Comparison of ENCODE assay signal across 21 mouse cellular contexts in the genomic region with DNA sequence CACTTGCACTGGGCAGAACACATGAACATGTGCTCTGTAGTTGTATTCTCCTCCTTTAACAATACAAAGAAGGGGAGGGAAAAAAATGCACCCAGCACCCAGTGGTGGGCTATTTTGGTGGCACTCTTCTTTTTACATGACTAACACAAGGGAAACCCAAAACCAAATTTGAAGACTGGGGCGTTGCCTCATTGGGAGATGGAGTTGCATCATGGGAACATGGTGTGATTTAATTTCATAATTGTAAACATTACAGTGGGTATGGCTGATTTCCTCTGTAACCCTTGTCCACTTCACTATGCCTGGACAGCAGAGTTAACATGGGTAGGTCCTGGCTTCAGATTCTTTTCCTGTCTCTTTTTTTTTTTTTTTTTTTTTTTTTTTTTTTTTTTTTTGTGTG.
DNase-seq lines count a peak whose midpoint lies in the region; TF ChIP-seq lines count a peak whose summit lies in the region.
"Had no signal": no experiment of that assay in that cellular context is flagged by ENCODE, and none has a peak within 500 bp of the region (broad histone marks: within the 10 kb centered on the region; RNA-seq: fewer than 3 reads in every experiment).

No protein-coding gene starts in this region.

- no peak overlapping the region for H3K4me3 ChIP-seq in CH12.LX (replicated peaks in 1 of 3; ENCODE audit: low read depth in 2 of 3, low read length in 2 of 3, poor library complexity in 1 of 3)
- no peak overlapping the region for H3K4me3 ChIP-seq in kidney, adult 2 months (ENCODE audit: insufficient read depth, low read depth, low read length)
- H3K4me3 ChIP-seq: embryonic facial prominence, embryonic 15.5 days; erythroblast, embryonic 14.5 days; forebrain, embryonic 10.5 days; gastrocnemius, adult 2 months; heart, embryonic 10.5 days; heart, embryonic 15.5 days; hindbrain, embryonic 13.5 days had no signal

- H3K36me3 ChIP-seq in CH12.LX (replicated peaks in 1 of 2; ENCODE audit: control insufficient read depth in 1 of 2, insufficient read depth in 1 of 2, low read length in 1 of 2), result no peaks in the 10 kb centered on the region
- H3K36me3 ChIP-seq in kidney, adult 2 months (ENCODE audit: control insufficient read depth, insufficient read depth, low read length), result no peaks in the 10 kb centered on the region
- H3K36me3 ChIP-seq: embryonic facial prominence, embryonic 15.5 days; forebrain, embryonic 10.5 days; heart, embryonic 10.5 days; heart, embryonic 15.5 days; hindbrain, embryonic 13.5 days had no signal

- peaks cover 2% of the 10 kb centered on the region for H3K27me3 ChIP-seq in CH12.LX (replicated peaks)
- H3K27me3 ChIP-seq in kidney, adult 2 months (replicated peaks; ENCODE audit: control insufficient read depth, insufficient read depth, low read length), result no peaks in the 10 kb centered on the region
- H3K27me3 ChIP-seq: embryonic facial prominence, embryonic 15.5 days; heart, embryonic 15.5 days had no signal

- TF ChIP-seq POLR2A in CH12.LX (IDR thresholded peaks at IDR 0.05; ENCODE audit: low read depth, low read length), result no peak
- no peak for TF ChIP-seq POLR2A in kidney, adult 2 months (IDR thresholded peaks at IDR 0.05; ENCODE audit: low read depth, low read length)

- 94% methylated on average over 1 of the region's 1 CpGs for WGBS in kidney, adult 2 months

- peak; percentile 17 for DNase-seq in adrenal gland, adult 2 months
- DNase-seq in adrenal gland, postnatal 25 days, result no peak
- DNase-seq in lung, adult 18-20 months, result peak; percentile 49 to 63
- no peak for DNase-seq in lung, postnatal 10 days
- peak; percentile 17 for DNase-seq in CH12.LX (ENCODE audit: extremely low read depth)
- peak; percentile 41 for DNase-seq in induced T-regulatory cell, adult 2 months (ENCODE audit: low read depth)
- no peak for DNase-seq in kidney, adult 2 months
- DNase-seq: adrenal gland, postnatal 36 days; B cell, adult 2 months; cerebellum, adult 2 months; cerebellum, postnatal 10 days; gastrocnemius, adult 2 months; gastrocnemius, postnatal 25 days; heart, adult 18-20 months; heart, postnatal 14 days had no signal

- H3K4me2 ChIP-seq in CH12.LX (ENCODE audit: insufficient read depth, low read depth, poor library complexity, severe bottlenecking), result no peak overlapping the region
- H3K4me2 ChIP-seq: hindbrain, embryonic 13.5 days had no signal

- H3K4me1 ChIP-seq in CH12.LX (ENCODE audit: control insufficient read depth in 1 of 2, insufficient read depth in 2 of 2), result peaks cover 0 to 17% of the 10 kb centered on the region in 2 experiments; a peak in 2 of 4 replicates
- no peaks in the 10 kb centered on the region; the same call in 1 of the 2 replicates for H3K4me1 ChIP-seq in kidney, adult 2 months (ENCODE audit: control insufficient read depth, insufficient read depth, low read length)

- no peaks in the 10 kb centered on the region for H3K79me2 ChIP-seq in CH12.LX (replicated peaks; ENCODE audit: control insufficient read depth, extremely low read depth, insufficient read depth, poor library complexity, severe bottlenecking)

- no peak for TF ChIP-seq CTCF in CH12.LX (conservative IDR thresholded peaks at IDR 0.05 in 1 of 2, IDR thresholded peaks at IDR 0.05 in 1 of 2; ENCODE audit: low read depth in 2 of 2, low read length in 2 of 2)
- no peak for TF ChIP-seq CTCF in kidney, adult 2 months (conservative IDR thresholded peaks at IDR 0.05; ENCODE audit: insufficient read depth, insufficient read length, low read depth, low read length)

- H3K9me3 ChIP-seq in CH12.LX (replicated peaks; ENCODE audit: low read length), result peaks cover 6% of the 10 kb centered on the region
- H3K9me3 ChIP-seq: embryonic facial prominence, embryonic 15.5 days; forebrain, embryonic 10.5 days; heart, embryonic 10.5 days; heart, embryonic 15.5 days; hindbrain, embryonic 13.5 days had no signal

- dilution Hi-C loops in CH12.LX (cut with MboI; ENCODE audit: extremely low pct_ligation_motif_present, extremely low pct_unique_long_range_greater_than_20kb, low sequenced_read_pairs), result no loop called here

- H3K9ac ChIP-seq in CH12.LX (ENCODE audit: insufficient read depth, low read depth), result no peak overlapping the region
- H3K9ac ChIP-seq: embryonic facial prominence, embryonic 15.5 days; heart, embryonic 15.5 days; hindbrain, embryonic 13.5 days had no signal

- no peak for TF ChIP-seq RAD21 in CH12.LX (IDR thresholded peaks at IDR 0.05; ENCODE audit: low read depth, low read length)

- H3K27ac ChIP-seq in CH12.LX (ENCODE audit: insufficient read depth, low read depth), result no peak overlapping the region
- no peak overlapping the region for H3K27ac ChIP-seq in kidney, adult 2 months (ENCODE audit: insufficient read depth, low read depth, low read length)
- H3K27ac ChIP-seq: embryonic facial prominence, embryonic 15.5 days; heart, embryonic 10.5 days; heart, embryonic 15.5 days; hindbrain, embryonic 13.5 days had no signal

- in situ Hi-C loops in CH12.LX (cut with MboI; ENCODE audit: low pct_ligation_motif_present, low pct_unique_long_range_greater_than_20kb, low sequenced_read_pairs), result loop anchor here (25.0 kb wide), 1 partner anchor 326 kb away; no protein-coding TSS in a partner anchor

- TF ChIP-seq EP300 in CH12.LX (IDR thresholded peaks at IDR 0.05; ENCODE audit: low read length), result no peak

TF ChIP-seq in CH12.LX, 34 proteins besides CTCF, POLR2A, EP300 and RAD21:
- TF ChIP-seq ZNF384 (IDR thresholded peaks at IDR 0.05; ENCODE audit: low read depth, low read length) (peak; percentile 51; the same call in 1 of the 2 replicates), GABPA (IDR thresholded peaks at IDR 0.05; ENCODE audit: insufficient replicate concordance, low read depth, low read length) (no peak), ZKSCAN1 (IDR thresholded peaks at IDR 0.05; ENCODE audit: borderline replicate concordance, low read depth, low read length) (no peak)

Comparison
In these comparisons a context has a peak if more than half of its experiments do, and no peak if none do; other contexts are left out.
1. DNase-seq: peak in adrenal gland, adult 2 months (single experiment), lung, adult 18-20 months (2 of 2), CH12.LX (single experiment) and induced T-regulatory cell, adult 2 months (single experiment); none in adrenal gland, postnatal 25 days (single experiment), lung, postnatal 10 days (single experiment) and kidney, adult 2 months (single experiment).